22 mouse cellular contexts compared by ENCODE assay signal in the genomic region with DNA sequence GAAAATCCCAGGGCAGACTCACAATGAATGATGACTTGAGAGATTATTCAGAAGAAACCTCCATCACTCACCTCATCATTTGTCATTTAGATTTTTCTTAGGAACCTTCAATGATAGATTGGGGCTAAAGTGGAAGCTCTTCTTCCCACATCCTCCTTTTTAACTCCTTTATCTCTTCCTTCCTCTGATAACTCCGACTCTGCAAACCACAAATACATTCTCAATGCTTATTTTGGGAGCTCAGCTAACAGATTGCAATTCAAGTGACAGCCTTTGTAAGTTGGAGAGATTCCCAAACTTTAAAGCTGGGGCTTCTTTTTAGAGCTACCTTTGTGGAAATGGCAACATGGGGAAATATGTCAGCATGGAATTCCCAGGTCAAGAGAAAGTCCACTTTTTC.
"Had no signal": no experiment of that assay in that cellular context is flagged by ENCODE, and none has a peak within 500 bp of the region (broad histone marks: within the 10 kb centered on the region; RNA-seq: fewer than 3 reads in every experiment).

No protein-coding gene starts in this region.

- H3K27ac ChIP-seq: limb, embryonic 10.5 days; limb, embryonic 13.5 days; liver, embryonic 12.5 days; liver, embryonic 15.5 days; lung, embryonic 15.5 days; midbrain, embryonic 10.5 days; midbrain, embryonic 13.5 days; neural tube, embryonic 13.5 days had no signal

- H3K4me2 ChIP-seq: limb, embryonic 13.5 days; liver, embryonic 12.5 days; liver, embryonic 15.5 days; lung, embryonic 15.5 days; midbrain, embryonic 13.5 days; neural tube, embryonic 13.5 days had no signal

- H3K36me3 ChIP-seq: limb, embryonic 10.5 days; limb, embryonic 13.5 days; liver, embryonic 12.5 days; liver, embryonic 15.5 days; lung, embryonic 15.5 days; midbrain, embryonic 10.5 days; midbrain, embryonic 13.5 days; neural tube, embryonic 13.5 days had no signal

- H3K9ac ChIP-seq: limb, embryonic 13.5 days; liver, embryonic 12.5 days; liver, embryonic 15.5 days; lung, embryonic 15.5 days; midbrain, embryonic 13.5 days; neural tube, embryonic 13.5 days had no signal

- DNase-seq: kidney, adult 18-20 months; kidney, adult 9 months; kidney, postnatal 14 days; kidney, postnatal 4 days; liver; lung, adult 18-20 months; lung, postnatal 10 days; lung, postnatal 36 days; retina, postnatal 1 day; thymus, adult 18-20 months; thymus, postnatal 36 days had no signal

- H3K27me3 ChIP-seq: limb, embryonic 13.5 days; liver, embryonic 12.5 days; liver, embryonic 15.5 days; lung, embryonic 15.5 days; midbrain, embryonic 13.5 days; neural tube, embryonic 13.5 days had no signal

- H3K9me3 ChIP-seq: limb, embryonic 10.5 days; limb, embryonic 13.5 days; liver, embryonic 12.5 days; liver, embryonic 15.5 days; lung, embryonic 15.5 days; megakaryocyte, embryonic 14.5 days; midbrain, embryonic 10.5 days; midbrain, embryonic 13.5 days; neural tube, embryonic 13.5 days had no signal

- ATAC-seq: liver, embryonic 12.5 days; midbrain, embryonic 13.5 days; midbrain, embryonic 16.5 days had no signal

- H3K4me3 ChIP-seq: limb, embryonic 10.5 days; limb, embryonic 13.5 days; liver, embryonic 12.5 days; liver, embryonic 15.5 days; lung, embryonic 15.5 days; megakaryocyte, embryonic 14.5 days; midbrain, embryonic 10.5 days; midbrain, embryonic 13.5 days; myocyte; neural tube, embryonic 13.5 days had no signal

- H3K4me1 ChIP-seq: limb, embryonic 10.5 days; limb, embryonic 13.5 days; liver, embryonic 12.5 days; liver, embryonic 15.5 days; lung, embryonic 15.5 days; megakaryocyte, embryonic 14.5 days; midbrain, embryonic 10.5 days; midbrain, embryonic 13.5 days; neural tube, embryonic 13.5 days had no signal
